8 mouse cellular contexts compared by ENCODE assay signal in the genomic region with DNA sequence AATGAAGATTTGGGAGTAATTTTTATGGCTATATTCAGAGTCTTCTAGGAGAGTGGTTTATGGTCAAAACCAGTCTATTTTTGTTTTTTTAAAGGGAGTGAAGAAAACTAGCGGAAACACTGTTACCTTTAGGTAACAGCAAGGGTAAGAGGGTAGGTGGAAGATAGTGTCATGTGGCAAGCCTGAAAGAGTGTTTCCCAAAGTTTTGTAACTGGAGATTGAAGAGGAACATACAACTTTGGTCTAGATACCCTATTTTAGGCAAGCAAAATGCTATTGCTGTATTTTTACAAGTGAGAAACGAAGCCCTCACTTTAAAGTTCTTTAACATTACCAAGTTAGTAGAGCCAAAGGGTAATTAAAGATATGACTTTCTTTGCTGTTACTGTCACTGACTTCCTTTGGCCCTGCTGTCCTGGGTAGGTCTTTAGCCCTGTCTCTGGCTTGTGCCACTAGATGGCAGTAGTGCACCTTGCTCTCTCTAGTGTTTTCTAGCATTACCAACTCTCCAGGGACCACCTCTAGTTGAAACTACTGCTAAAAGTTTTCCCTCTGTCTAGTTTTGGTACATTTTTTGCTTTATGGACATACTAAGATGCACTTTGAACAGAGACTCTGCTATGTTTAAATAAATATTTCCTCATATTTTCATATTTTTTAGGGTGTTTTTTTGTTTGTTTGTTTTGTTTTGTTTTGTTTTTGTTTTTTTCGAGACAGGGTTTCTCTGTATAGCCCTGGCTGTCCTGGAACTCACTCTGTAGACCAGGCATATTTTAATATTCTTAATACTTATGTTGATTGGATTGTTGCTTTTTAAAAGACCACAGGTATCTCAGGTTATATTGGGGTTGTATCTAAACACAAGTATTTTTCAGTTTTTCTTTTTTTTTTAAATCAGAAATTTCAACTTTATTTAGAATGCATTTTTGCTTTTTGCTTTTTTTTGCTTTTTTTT.
A peak's percentile ranks its signal among the peaks of the same experiment; 100 is the strongest.
DNase-seq lines count a peak whose midpoint lies in the region; ATAC-seq and TF ChIP-seq lines count a peak whose summit lies in the region.

No protein-coding gene starts in this region.

- H3K4me2 ChIP-seq in kidney, embryonic 15.5 days, result no peak overlapping the region
- H3K4me2 ChIP-seq in liver, embryonic 11.5 days, result no peak overlapping the region
- no peak overlapping the region for H3K4me2 ChIP-seq in stomach, embryonic 14.5 days (replicated peaks; ENCODE audit: low read depth, low read length)

- H3K27me3 ChIP-seq in heart, adult 2 months (ENCODE audit: control insufficient read depth, insufficient read depth, low read length), result no peaks in the 10 kb centered on the region
- no peaks in the 10 kb centered on the region for H3K27me3 ChIP-seq in kidney, embryonic 15.5 days
- no peaks in the 10 kb centered on the region for H3K27me3 ChIP-seq in liver, embryonic 11.5 days (replicated peaks; ENCODE audit: control insufficient read depth, insufficient read depth, low read length)
- no peaks in the 10 kb centered on the region for H3K27me3 ChIP-seq in stomach, embryonic 14.5 days (ENCODE audit: control insufficient read depth, insufficient read depth, low read length)

- TF ChIP-seq EP300 in heart, adult 2 months (IDR thresholded peaks at IDR 0.05; ENCODE audit: insufficient read depth, low read depth, low read length), result peak; percentile 73; the same call in 1 of the 2 replicates

- WGBS in heart, adult 2 months, result 56% methylated on average over 3 of the region's 3 CpGs
- WGBS in kidney, embryonic 15.5 days, result 52% methylated on average over 3 of the region's 3 CpGs
- WGBS in liver, embryonic 11.5 days, result 56% methylated on average over 3 of the region's 3 CpGs
- WGBS in stomach, embryonic 14.5 days, result 54% methylated on average over 3 of the region's 3 CpGs

- no peak for TF ChIP-seq POLR2A in heart, adult 2 months (IDR thresholded peaks at IDR 0.05; ENCODE audit: insufficient read depth, low read depth, low read length)

- intact Hi-C loops in heart, adult 2 months (cut with DNase I), result loop anchor here (1.0 to 5.0 kb wide), 2 partner anchors 191 to 835 kb away; no protein-coding TSS in a partner anchor

- no peaks in the 10 kb centered on the region for H3K36me3 ChIP-seq in heart, adult 2 months (ENCODE audit: control insufficient read depth, insufficient read depth, low read length)
- H3K36me3 ChIP-seq in kidney, embryonic 15.5 days, result peaks cover 7% of the 10 kb centered on the region
- no peaks in the 10 kb centered on the region for H3K36me3 ChIP-seq in liver, embryonic 11.5 days (ENCODE audit: control insufficient read depth, insufficient read depth, low read length)
- H3K36me3 ChIP-seq in stomach, embryonic 14.5 days (ENCODE audit: control insufficient read depth, insufficient read depth, low read length), result no peaks in the 10 kb centered on the region

- no peak overlapping the region for H3K27ac ChIP-seq in heart, adult 2 months
- no peak overlapping the region for H3K27ac ChIP-seq in kidney, embryonic 15.5 days
- H3K27ac ChIP-seq in liver, embryonic 11.5 days (ENCODE audit: low read depth, low read length), result no peak overlapping the region
- H3K27ac ChIP-seq in stomach, embryonic 14.5 days (ENCODE audit: low read length), result no peak overlapping the region

- no peaks in the 10 kb centered on the region for H3K9me3 ChIP-seq in kidney, embryonic 15.5 days (replicated peaks)
- H3K9me3 ChIP-seq in liver, embryonic 11.5 days (ENCODE audit: control insufficient read depth, low read length), result no peaks in the 10 kb centered on the region
- H3K9me3 ChIP-seq in stomach, embryonic 14.5 days (ENCODE audit: control insufficient read depth, low read depth, low read length), result no peaks in the 10 kb centered on the region

- no peaks in the 10 kb centered on the region for H3K4me1 ChIP-seq in heart, adult 2 months (ENCODE audit: control insufficient read depth, insufficient read depth, low read length)
- H3K4me1 ChIP-seq in kidney, embryonic 15.5 days, result no peaks in the 10 kb centered on the region
- no peaks in the 10 kb centered on the region for H3K4me1 ChIP-seq in liver, embryonic 11.5 days (replicated peaks; ENCODE audit: control insufficient read depth, insufficient read depth, low read length)
- no peaks in the 10 kb centered on the region for H3K4me1 ChIP-seq in stomach, embryonic 14.5 days (ENCODE audit: control insufficient read depth, insufficient read depth, low read length)

- peak; percentile 79 for ATAC-seq in kidney, embryonic 15.5 days (replicated peaks; ENCODE audit: low FRiP score)
- peak; percentile 73; the same call in 1 of the 2 replicates for ATAC-seq in liver, embryonic 11.5 days (replicated peaks; ENCODE audit: low FRiP score)
- ATAC-seq in stomach, embryonic 14.5 days (ENCODE audit: insufficient number of reproducible peaks, insufficient read depth, low FRiP score, low read depth), result 0 out of 2 replicates have a peak, but pooled peaks have one; percentile 42

- no peak overlapping the region for H3K4me3 ChIP-seq in heart, adult 2 months
- H3K4me3 ChIP-seq in kidney, embryonic 15.5 days (replicated peaks), result no peak overlapping the region
- no peak overlapping the region for H3K4me3 ChIP-seq in liver, embryonic 11.5 days (ENCODE audit: low read depth, low read length)
- H3K4me3 ChIP-seq in stomach, embryonic 14.5 days (ENCODE audit: low read depth, low read length), result no peak overlapping the region

- TF ChIP-seq CTCF in heart, adult 2 months (IDR thresholded peaks at IDR 0.05), result no peak; the same call in 1 of the 2 replicates

- DNase-seq in 3T3-L1 (ENCODE audit: low read depth, low spot score), result peak; percentile 94
- DNase-seq in adrenal gland, postnatal 10 days, result peak; percentile 92
- peak; percentile 80 for DNase-seq in embryo, embryonic 9.5 days (ENCODE audit: extremely low spot score)
- peak; percentile 74 to 78 for DNase-seq in heart, adult 2 months
- DNase-seq in liver, embryonic 11.5 days (ENCODE audit: low spot score), result peak; percentile 60
- peak; percentile 57 to 72 for DNase-seq in natural killer cell, adult 2 months (ENCODE audit: low spot score in 2 of 2)

- H3K79me2 ChIP-seq in heart, adult 2 months (replicated peaks; ENCODE audit: control insufficient read depth, insufficient read depth, low read length), result no peaks in the 10 kb centered on the region

- H3K9ac ChIP-seq in heart, adult 2 months (ENCODE audit: low read depth, low read length), result no peak overlapping the region
- H3K9ac ChIP-seq in kidney, embryonic 15.5 days, result no peak overlapping the region
- H3K9ac ChIP-seq in liver, embryonic 11.5 days (ENCODE audit: low read depth, low read length), result no peak overlapping the region
- no peak overlapping the region for H3K9ac ChIP-seq in stomach, embryonic 14.5 days (replicated peaks; ENCODE audit: low read depth, low read length)
